Mouse (Mus musculus) spleen, adult 2 months (tissue): ENCODE results near the gene Rpgrip1l.

Experiments used
- CTCF ChIP-seq: fragments of 200-500 bp; IDR thresholded peaks from 2 replicates; pipeline ENCODE4 v1.5.1; 2011; ENCODE audit warnings: mild to moderate bottlenecking, inconsistent platforms; ENCODE audit not compliant: insufficient read depth, insufficient read length, insufficient replicate concordance; ENCODE audit errors: extremely low read depth
- POLR2A ChIP-seq: fragments of 200-500 bp; IDR thresholded peaks from 2 replicates; pipeline ENCODE4 v1.6.1; 2011; ENCODE audit warnings: low read depth, low read length, inconsistent platforms

DNA sequence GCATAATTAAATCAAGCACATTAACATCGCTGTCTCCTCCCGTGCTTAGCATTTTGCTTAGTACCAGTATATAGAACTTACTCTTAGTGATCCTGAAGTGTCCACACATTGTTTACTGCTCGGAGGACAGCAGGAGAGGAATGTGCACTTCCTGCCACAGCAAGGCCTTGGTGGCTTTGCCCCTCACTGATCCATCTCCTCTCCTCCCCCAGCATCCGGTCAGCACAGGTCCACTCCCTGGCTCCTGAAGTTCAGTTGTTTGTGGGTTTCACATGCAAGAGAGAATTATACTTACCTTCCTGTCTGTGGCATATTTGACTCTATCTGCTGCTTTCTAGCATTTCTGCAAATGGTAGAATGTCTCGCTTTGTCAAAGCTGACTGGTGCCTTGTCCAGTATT, 45.0 kb upstream of the Rpgrip1l start:
- TF ChIP-seq CTCF (no peak), POLR2A (no peak)
